Mouse (Mus musculus) testis, adult 2 months (tissue): ENCODE results near the gene Gm20517. TPM values are rescaled to one million over a fixed set of nuclear protein-coding genes. Genes with fewer than 3 reads are reported as not detected.
A peak's percentile ranks its signal among the peaks of the same experiment; 100 is the strongest.

Experiments
- H3K27ac ChIP-seq: fragments of 200-500 bp; 2 replicates; pipeline ENCODE4 v1.5.1; 2012; ENCODE audit warnings: low read depth, low read length; ENCODE audit not compliant: control insufficient read depth, insufficient read depth
- H3K27me3 ChIP-seq: fragments of 200-500 bp; 2 replicates; pipeline ENCODE4 v1.6.1; 2012; ENCODE audit warnings: mild to moderate bottlenecking, low read length, moderate library complexity; ENCODE audit not compliant: control insufficient read depth, insufficient read depth
- H3K36me3 ChIP-seq: fragments of 200-500 bp; 2 replicates; pipeline ENCODE4 v1.6.1; 2012; ENCODE audit warnings: mild to moderate bottlenecking, low read length; ENCODE audit not compliant: control insufficient read depth, insufficient read depth
- H3K4me1 ChIP-seq: fragments of 200-500 bp; 2 replicates; pipeline ENCODE4 v1.6.1; 2012; ENCODE audit warnings: low read length; ENCODE audit not compliant: control insufficient read depth, insufficient read depth
- H3K4me3 ChIP-seq: fragments of 200-500 bp; 2 replicates; pipeline ENCODE4 v1.5.1; 2012; ENCODE audit warnings: low read depth, mild to moderate bottlenecking, low read length, moderate library complexity, mixed read lengths; ENCODE audit not compliant: control insufficient read depth
- CTCF ChIP-seq: fragments of 200-500 bp; IDR thresholded peaks from 2 replicates; pipeline ENCODE4 v1.5.1; 2012; ENCODE audit warnings: low read depth, mild to moderate bottlenecking, inconsistent platforms, low read length, moderate library complexity; ENCODE audit not compliant: control insufficient read depth, insufficient read depth, insufficient replicate concordance
- POLR2A ChIP-seq: fragments of 200-500 bp; IDR thresholded peaks from 2 replicates; pipeline ENCODE4 v1.6.1; 2012; ENCODE audit warnings: low read depth, mild to moderate bottlenecking, inconsistent platforms, low read length, moderate library complexity; ENCODE audit not compliant: control insufficient read depth
- polyA plus RNA-seq: library from polyadenylated mRNA; depleted of rRNA; stranded (reverse); fragments of >200 nt; gene quantifications from 2 replicates; pipeline ENCODE4 v1.2.3, GENCODE M21; 2012

Gene Gm20517
- polyA plus RNA-seq, 1 experiment, result 20.6 TPM

- TF ChIP-seq POLR2A (no peak), CTCF (no peak)
Observed at GRCm38 (mm10) chr17:47629717-47630677, 18.6 kb downstream of the Gm20517 start.

GRCm38 (mm10) chr17:47630678-47631065, 19.3 kb downstream of the Gm20517 start, which contains the start of gene Usp49:
Gene Usp49, plus strand, starts transcription at chr17:47630690.
- H3K36me3 ChIP-seq, result no peaks in the 10 kb centered on the region; the same call in 1 of the 2 replicates
- no peak for TF ChIP-seq CTCF

More at GRCm38 (mm10) chr17:47629717-47630677, 18.6 kb downstream of the Gm20517 start:
- Histone ChIP-seq H3K4me3 (peak overlapping the region; percentile 97), H3K4me1 (peaks cover 8% of the 10 kb centered on the region), H3K36me3 (no peaks in the 10 kb centered on the region; the same call in 1 of the 2 replicates), H3K27ac (peak overlapping the region; percentile 81), H3K27me3 (no peaks in the 10 kb centered on the region)

GRCm38 (mm10) chr17:47632181-47632840, 20.9 kb downstream of the Gm20517 start:
- no peak overlapping the region for H3K27ac ChIP-seq
- TF ChIP-seq CTCF (no peak), POLR2A (no peak)
- no peaks in the 10 kb centered on the region; the same call in 1 of the 2 replicates for H3K36me3 ChIP-seq
- H3K27me3 ChIP-seq, result no peaks in the 10 kb centered on the region
- no peak overlapping the region for H3K4me3 ChIP-seq
- H3K4me1 ChIP-seq, result peaks cover 8% of the 10 kb centered on the region

More at GRCm38 (mm10) chr17:47630678-47631065, 19.3 kb downstream of the Gm20517 start, which contains the start of gene Usp49:
- Histone ChIP-seq H3K27me3 (no peaks in the 10 kb centered on the region), H3K4me3 (peak within 1 kb of the TSS; percentile 97), H3K27ac (peak within 1 kb of the TSS; percentile 81), H3K4me1 (peaks cover 8% of the 10 kb centered on the region)

GRCm38 (mm10) chr17:47633999-47634770, 22.8 kb downstream of the Gm20517 start:
- Histone ChIP-seq H3K27ac (no peak overlapping the region), H3K4me3 (no peak overlapping the region), H3K36me3 (no peaks in the 10 kb centered on the region; the same call in 1 of the 2 replicates), H3K4me1 (peaks cover 8% of the 10 kb centered on the region), H3K27me3 (no peaks in the 10 kb centered on the region)
- no peak for TF ChIP-seq CTCF
- no peak for TF ChIP-seq POLR2A

GRCm38 (mm10) chr17:47642992-47643391, 31.6 kb downstream of the Gm20517 start:
- no peak for TF ChIP-seq POLR2A
- no peak for TF ChIP-seq CTCF

GRCm38 (mm10) chr17:47646683-47647082, 35.3 kb downstream of the Gm20517 start:
- Histone ChIP-seq H3K4me1 (no peaks in the 10 kb centered on the region), H3K36me3 (no peaks in the 10 kb centered on the region), H3K27ac (no peak overlapping the region), H3K27me3 (no peaks in the 10 kb centered on the region), H3K4me3 (no peak overlapping the region)
- TF ChIP-seq CTCF, result peak; percentile 8; the same call in 1 of the 2 replicates
- TF ChIP-seq POLR2A, result no peak

More at GRCm38 (mm10) chr17:47642992-47643391, 31.6 kb downstream of the Gm20517 start:
- no peak overlapping the region for H3K27ac ChIP-seq
- no peaks in the 10 kb centered on the region for H3K27me3 ChIP-seq
- no peaks in the 10 kb centered on the region for H3K4me1 ChIP-seq
- H3K36me3 ChIP-seq, result no peaks in the 10 kb centered on the region
- H3K4me3 ChIP-seq, result no peak overlapping the region
